Mouse (Mus musculus): ENCODE results near the gene Sfxn3. TPM values are rescaled to one million over a fixed set of nuclear protein-coding genes. Genes with fewer than 3 reads are reported as not detected.

Sfxn3 gene
- polyA plus RNA-seq, 1 experiment from 2014 or later = 19.2 TPM

- H3K4me1 ChIP-seq (replicated peaks) = peaks cover 52% of the 10 kb centered on the region
- H3K4me3 ChIP-seq (replicated peaks) = no peak overlapping the region
- WGBS = 70% methylated on average over 8 of the region's 8 CpGs
- no peak for ATAC-seq (ENCODE audit: insufficient number of reproducible peaks, insufficient read depth, low FRiP score, low TSS enrichment, low read depth)
- H3K9ac ChIP-seq (replicated peaks) = no peak overlapping the region; the same call in 1 of the 2 replicates
- no peaks in the 10 kb centered on the region for H3K27me3 ChIP-seq
- 0 out of 2 replicates have a peak overlapping the region, but pooled peaks have one; percentile 10 for H3K4me2 ChIP-seq
- no peaks in the 10 kb centered on the region for H3K9me3 ChIP-seq
- H3K27ac ChIP-seq = peak overlapping the region; percentile 98
- peaks cover 41% of the 10 kb centered on the region for H3K36me3 ChIP-seq
Observed at GRCm38 (mm10) chr19:45012219-45012618, 35.1 kb upstream of the Sfxn3 start.

- Histone ChIP-seq H3K4me2 (0 out of 2 replicates have a peak overlapping the region, but pooled peaks have one; percentile 10), H3K36me3 (peaks cover 41% of the 10 kb centered on the region), H3K4me1 (replicated peaks) (peaks cover 48% of the 10 kb centered on the region), H3K9ac (replicated peaks) (no peak overlapping the region; the same call in 1 of the 2 replicates), H3K27ac (peak overlapping the region; percentile 98), H3K27me3 (no peaks in the 10 kb centered on the region), H3K9me3 (no peaks in the 10 kb centered on the region), H3K4me3 (replicated peaks) (no peak overlapping the region)
- WGBS = 35% methylated on average over 6 of the region's 6 CpGs
- ATAC-seq (ENCODE audit: insufficient number of reproducible peaks, insufficient read depth, low FRiP score, low TSS enrichment, low read depth) = no peak
Observed at GRCm38 (mm10) chr19:45012636-45013035, 34.7 kb upstream of the Sfxn3 start.

DNA sequence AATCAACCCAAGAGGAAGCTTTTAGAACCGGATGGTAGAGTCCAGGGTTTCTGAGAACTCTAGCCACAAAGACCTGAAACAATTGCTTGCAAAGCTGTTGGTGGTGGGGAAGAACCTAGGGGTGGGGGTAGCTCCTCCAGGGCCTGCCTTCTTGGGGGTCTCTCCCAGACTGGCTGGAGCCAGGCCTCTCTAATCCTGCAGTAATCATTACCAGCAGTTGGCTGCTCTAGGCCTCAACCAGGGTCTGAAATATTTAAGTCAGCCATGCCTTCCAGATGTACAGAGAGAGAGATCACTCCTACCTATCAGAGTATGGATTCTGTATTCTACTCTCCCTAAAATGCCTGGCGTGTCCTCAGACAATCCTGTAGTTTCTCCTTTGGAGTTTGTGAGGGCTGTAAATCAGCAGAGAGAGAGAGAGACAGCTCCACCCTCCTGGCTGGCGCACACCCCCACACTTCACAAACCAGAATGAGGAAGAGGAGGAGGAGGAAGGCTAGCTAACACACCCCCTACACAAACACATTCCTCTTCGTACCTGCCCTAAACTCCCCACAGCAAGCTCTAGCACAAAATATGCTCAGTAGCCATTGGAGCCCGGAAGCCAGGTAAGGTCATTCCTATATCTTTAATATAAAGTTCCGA lies 33.6 kb upstream of the Sfxn3 start:
- no peaks in the 10 kb centered on the region for H3K27me3 ChIP-seq
- H3K9ac ChIP-seq (replicated peaks) = peak overlapping the region; percentile 42; the same call in 1 of the 2 replicates
- H3K9me3 ChIP-seq = no peaks in the 10 kb centered on the region
- H3K36me3 ChIP-seq = peaks cover 32% of the 10 kb centered on the region
- peaks cover 49% of the 10 kb centered on the region for H3K4me1 ChIP-seq (replicated peaks)
- H3K27ac ChIP-seq = peak overlapping the region; percentile 98
- WGBS = 35% methylated on average over 6 of the region's 6 CpGs
- ATAC-seq (ENCODE audit: insufficient number of reproducible peaks, insufficient read depth, low FRiP score, low TSS enrichment, low read depth) = no peak
- H3K4me2 ChIP-seq = peak overlapping the region; percentile 83
- H3K4me3 ChIP-seq (replicated peaks) = peak overlapping the region; percentile 75; the same call in 1 of the 2 replicates

GRCm38 (mm10) chr19:45014335-45014971 lies 32.9 kb upstream of the Sfxn3 start, which contains the start of gene Lzts2:
Gene Lzts2 (plus strand): TSS chr19:45014414.
- Histone ChIP-seq H3K4me2 (peak within 1 kb of the TSS; percentile 83), H3K9me3 (no peaks in the 10 kb centered on the region), H3K9ac (replicated peaks) (peak within 1 kb of the TSS; percentile 93), H3K4me3 (replicated peaks) (peak within 1 kb of the TSS; percentile 75), H3K27me3 (no peaks in the 10 kb centered on the region), H3K4me1 (replicated peaks) (peaks cover 53% of the 10 kb centered on the region), H3K36me3 (peaks cover 27% of the 10 kb centered on the region), H3K27ac (peak within 1 kb of the TSS; percentile 98)
- ATAC-seq (ENCODE audit: insufficient number of reproducible peaks, insufficient read depth, low FRiP score, low TSS enrichment, low read depth) = no peak
- 2% methylated on average over 10 of the region's 10 CpGs for WGBS

GRCm38 (mm10) chr19:45014981-45015402 lies 32.3 kb upstream of the Sfxn3 start:
- H3K4me2 ChIP-seq = peak overlapping the region; percentile 83
- H3K27ac ChIP-seq = peak overlapping the region; percentile 98
- H3K4me3 ChIP-seq (replicated peaks) = peak overlapping the region; percentile 75
- no peaks in the 10 kb centered on the region for H3K27me3 ChIP-seq
- H3K9ac ChIP-seq (replicated peaks) = peak overlapping the region; percentile 93
- peaks cover 22% of the 10 kb centered on the region for H3K36me3 ChIP-seq
- H3K9me3 ChIP-seq = no peaks in the 10 kb centered on the region
- peak; percentile 5; the same call in 1 of the 2 replicates for ATAC-seq (ENCODE audit: insufficient number of reproducible peaks, insufficient read depth, low FRiP score, low TSS enrichment, low read depth)
- WGBS = under 1% methylated on average over 25 of the region's 25 CpGs
- H3K4me1 ChIP-seq (replicated peaks) = peaks cover 59% of the 10 kb centered on the region

- ATAC-seq (ENCODE audit: insufficient number of reproducible peaks, insufficient read depth, low FRiP score, low TSS enrichment, low read depth) = peak; percentile 11; the same call in 1 of the 2 replicates
- Histone ChIP-seq H3K4me3 (replicated peaks) (peak overlapping the region; percentile 75), H3K9me3 (no peaks in the 10 kb centered on the region), H3K4me1 (replicated peaks) (peaks cover 66% of the 10 kb centered on the region), H3K4me2 (peak overlapping the region; percentile 83), H3K9ac (replicated peaks) (peak overlapping the region; percentile 93), H3K27me3 (no peaks in the 10 kb centered on the region), H3K27ac (peak overlapping the region; percentile 98), H3K36me3 (peaks cover 18% of the 10 kb centered on the region)
- WGBS = under 1% methylated on average over 34 of the region's 34 CpGs
Observed at GRCm38 (mm10) chr19:45015518-45016281, 31.6 kb upstream of the Sfxn3 start.

GRCm38 (mm10) chr19:45016341-45017215 lies 30.7 kb upstream of the Sfxn3 start:
- ATAC-seq (ENCODE audit: insufficient number of reproducible peaks, insufficient read depth, low FRiP score, low TSS enrichment, low read depth) = peak; percentile 18; the same call in 1 of the 2 replicates
- Histone ChIP-seq H3K9ac (replicated peaks) (peak overlapping the region; percentile 93), H3K4me1 (replicated peaks) (peaks cover 74% of the 10 kb centered on the region), H3K36me3 (peaks cover 18% of the 10 kb centered on the region), H3K9me3 (no peaks in the 10 kb centered on the region), H3K27ac (peak overlapping the region; percentile 98), H3K4me3 (replicated peaks) (peak overlapping the region; percentile 75), H3K4me2 (peak overlapping the region; percentile 83), H3K27me3 (no peaks in the 10 kb centered on the region)
- 1% methylated on average over 16 of the region's 18 CpGs for WGBS

DNA sequence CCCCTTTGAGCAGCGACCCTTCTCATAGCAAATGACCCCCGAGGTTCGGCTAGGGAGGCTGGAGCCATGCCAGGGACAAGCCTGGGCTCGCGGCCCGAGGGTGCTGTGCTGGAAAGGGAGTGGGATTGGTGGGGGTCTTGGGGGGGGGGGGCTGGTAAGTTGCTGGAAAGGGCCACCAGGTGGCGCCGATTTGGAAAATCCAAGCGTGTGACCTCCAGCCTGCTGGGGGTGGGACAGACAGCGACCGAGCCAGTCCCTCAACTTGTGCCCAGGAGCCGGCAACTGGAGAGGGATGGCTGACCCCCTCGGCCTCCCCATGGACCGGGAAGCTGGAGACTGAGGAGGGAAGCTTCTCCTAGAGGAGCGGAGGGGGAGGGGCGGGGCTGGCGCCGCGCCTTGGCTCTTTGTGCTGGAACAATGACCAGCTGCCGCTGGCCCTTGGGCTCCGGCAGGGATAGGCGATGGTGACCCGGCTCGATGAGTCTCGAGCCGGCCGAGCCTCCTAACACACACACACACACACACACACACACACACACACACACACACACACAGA lies 30.0 kb upstream of the Sfxn3 start:
- H3K27me3 ChIP-seq = no peaks in the 10 kb centered on the region
- peak overlapping the region; percentile 83 for H3K4me2 ChIP-seq
- under 1% methylated on average over 15 of the region's 27 CpGs for WGBS
- no peak for ATAC-seq (ENCODE audit: insufficient number of reproducible peaks, insufficient read depth, low FRiP score, low TSS enrichment, low read depth)
- H3K4me1 ChIP-seq (replicated peaks) = peaks cover 75% of the 10 kb centered on the region
- peak overlapping the region; percentile 98 for H3K27ac ChIP-seq
- H3K4me3 ChIP-seq (replicated peaks) = peak overlapping the region; percentile 75
- H3K36me3 ChIP-seq = peaks cover 19% of the 10 kb centered on the region
- H3K9me3 ChIP-seq = no peaks in the 10 kb centered on the region
- peak overlapping the region; percentile 93 for H3K9ac ChIP-seq (replicated peaks)

- Histone ChIP-seq H3K27ac (peak overlapping the region; percentile 98), H3K4me3 (replicated peaks) (peak overlapping the region; percentile 75), H3K4me1 (replicated peaks) (peaks cover 69% of the 10 kb centered on the region), H3K9ac (replicated peaks) (peak overlapping the region; percentile 93), H3K27me3 (no peaks in the 10 kb centered on the region), H3K4me2 (peak overlapping the region; percentile 83), H3K9me3 (no peaks in the 10 kb centered on the region), H3K36me3 (peaks cover 25% of the 10 kb centered on the region)
- WGBS = under 1% methylated on average over 45 of the region's 48 CpGs
- peak; percentile 49 for ATAC-seq (ENCODE audit: insufficient number of reproducible peaks, insufficient read depth, low FRiP score, low TSS enrichment, low read depth)
Observed at GRCm38 (mm10) chr19:45017909-45018308, 29.4 kb upstream of the Sfxn3 start.

- peak; percentile 2; the same call in 1 of the 2 replicates for ATAC-seq (ENCODE audit: insufficient number of reproducible peaks, insufficient read depth, low FRiP score, low TSS enrichment, low read depth)
- H3K4me2 ChIP-seq = peak overlapping the region; percentile 83
- H3K9me3 ChIP-seq = no peaks in the 10 kb centered on the region
- peaks cover 30% of the 10 kb centered on the region for H3K36me3 ChIP-seq
- no peaks in the 10 kb centered on the region for H3K27me3 ChIP-seq
- under 1% methylated on average over 13 of the region's 13 CpGs for WGBS
- peak overlapping the region; percentile 75 for H3K4me3 ChIP-seq (replicated peaks)
- H3K9ac ChIP-seq (replicated peaks) = peak overlapping the region; percentile 93
- H3K27ac ChIP-seq = peak overlapping the region; percentile 98
- peaks cover 64% of the 10 kb centered on the region for H3K4me1 ChIP-seq (replicated peaks)
Observed at GRCm38 (mm10) chr19:45018351-45018831, 28.9 kb upstream of the Sfxn3 start.

Measured in limb, embryonic 12.5 days (tissue).